Mouse (Mus musculus) gastrocnemius, postnatal 14 days (tissue): ENCODE data around the gene E330021D16Rik. TPM values are rescaled to one million over a fixed set of nuclear protein-coding genes. Genes with fewer than 3 reads are reported as not detected.

Source experiments
- DNase-seq: peaks from one replicate; pipeline ENCODE4 v3.0.0; 2021; ENCODE audit warnings: mixed read lengths
- intact Hi-C: fragments of 180-260 bp; cut with DNase I; formaldehyde crosslinking; loops from one replicate; pipeline ENCODE4 v1.15.1; 2025; ENCODE audit warnings: low total_unique reads
- total RNA-seq, 2 experiments: library from RNA; stranded (reverse); gene quantifications; 2 replicates each; pipeline ENCODE4 v1.2.3; 2021

The E330021D16Rik gene
- total RNA-seq, 2 experiments from 2014 or later, result not detected

DNA sequence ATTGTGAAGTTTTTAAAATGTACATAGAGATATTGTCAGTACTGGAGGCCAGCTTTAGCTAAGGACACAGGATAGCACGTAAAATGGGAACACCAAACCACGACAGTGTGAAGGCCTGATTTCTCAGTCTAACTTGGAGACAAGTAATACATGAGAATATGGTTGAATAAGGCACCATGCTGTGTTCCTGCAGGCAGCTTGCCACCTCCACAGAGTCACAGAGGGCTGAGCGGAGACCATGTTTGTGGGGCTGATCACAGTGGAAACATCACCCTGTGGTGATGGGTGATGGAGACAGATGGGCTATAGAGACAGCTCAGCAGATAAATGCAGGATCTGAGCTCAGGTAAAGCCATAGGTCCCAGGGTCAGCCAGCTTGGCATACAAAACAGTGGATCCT is 8.8 kb upstream of the E330021D16Rik start:
- no peak for DNase-seq
- intact Hi-C loops, result loop anchor here (5.0 to 10.0 kb wide), 4 partner anchors 38 to 298 kb away; no protein-coding TSS in a partner anchor

DNA sequence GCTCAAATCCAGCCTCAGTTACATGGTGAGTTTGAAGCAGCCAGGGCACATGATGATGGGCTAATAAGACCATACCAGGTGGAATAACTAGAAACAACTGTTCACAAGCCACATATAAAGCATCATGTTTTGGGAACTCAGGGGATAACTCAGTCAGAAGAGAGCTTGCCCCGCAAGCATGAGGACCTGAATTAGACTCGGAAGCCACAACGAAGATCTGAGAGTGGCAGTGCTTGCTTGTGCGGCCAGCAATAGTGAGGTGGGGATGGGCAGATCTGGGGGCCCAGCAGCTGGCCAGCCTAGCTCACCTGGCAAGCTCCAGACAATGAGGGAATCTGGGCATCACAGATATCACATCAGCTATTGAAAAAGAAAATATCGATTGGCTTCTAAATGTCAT is 7.8 kb upstream of the E330021D16Rik start:
- intact Hi-C loops, result loop anchor here (5.0 to 10.0 kb wide), 4 partner anchors 39 to 299 kb away; no protein-coding TSS in a partner anchor
- no peak for DNase-seq

DNA sequence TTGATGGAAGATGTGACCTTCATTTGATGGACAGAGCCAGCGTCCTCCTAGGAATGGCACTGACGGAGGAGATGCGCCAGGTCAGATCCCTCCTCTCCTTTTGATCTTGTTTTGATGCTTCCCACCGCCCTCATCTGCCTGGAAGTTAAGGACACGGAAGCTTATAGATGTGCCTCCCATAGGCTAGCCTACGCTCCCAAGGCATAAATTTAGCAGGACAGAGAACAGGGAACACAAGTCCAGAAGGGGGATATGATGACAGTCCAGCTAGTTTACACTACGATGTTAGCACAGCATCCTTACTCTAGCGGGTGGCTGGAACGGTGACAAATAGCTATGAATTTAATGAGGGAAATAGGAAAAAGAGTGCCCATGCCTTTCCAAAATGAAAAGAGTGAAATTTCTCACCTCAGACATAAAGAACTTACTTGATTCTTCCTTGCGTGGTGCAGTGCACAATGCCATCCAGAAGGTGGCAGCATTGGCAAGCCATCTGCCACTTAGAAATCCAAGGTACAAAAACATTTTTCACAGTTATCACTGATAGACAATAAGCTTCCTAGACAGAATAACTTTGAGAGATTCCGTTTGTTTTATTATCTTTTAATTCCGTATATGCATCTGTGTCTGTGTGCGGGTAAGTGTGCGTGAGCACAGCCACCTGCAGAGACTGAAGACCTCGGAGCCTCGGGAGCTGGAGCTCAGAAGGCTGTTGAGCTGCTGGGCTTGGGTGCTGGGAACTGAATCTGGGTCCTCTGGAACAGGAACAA is 6.9 kb upstream of the E330021D16Rik start:
- intact Hi-C loops, result loop anchor here (5.0 to 10.0 kb wide), 4 partner anchors 40 to 300 kb away; no protein-coding TSS in a partner anchor
- DNase-seq, result no peak

DNA sequence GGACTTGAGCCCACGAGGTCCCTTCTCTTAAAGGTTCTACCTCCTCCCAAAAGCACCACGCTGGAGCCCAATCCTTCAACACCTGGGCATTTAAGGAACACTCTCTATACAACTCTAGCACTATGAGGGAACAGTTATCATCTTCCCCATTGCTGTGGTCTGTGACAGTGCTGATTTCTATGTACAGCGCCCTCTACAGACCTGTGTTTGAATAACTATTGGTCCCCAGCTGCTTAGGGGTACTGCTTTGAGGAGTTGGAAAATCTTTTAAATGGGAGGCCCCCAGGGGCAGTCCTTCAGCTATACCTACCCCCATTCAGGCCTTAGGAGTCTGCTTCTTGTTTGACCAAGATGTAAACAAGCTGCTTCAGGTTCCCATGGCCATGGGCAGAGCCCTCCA is 5.7 kb upstream of the E330021D16Rik start:
- DNase-seq, result no peak
- intact Hi-C loops, result loop anchor here (5.0 to 10.0 kb wide), 4 partner anchors 41 to 301 kb away; no protein-coding TSS in a partner anchor

DNA sequence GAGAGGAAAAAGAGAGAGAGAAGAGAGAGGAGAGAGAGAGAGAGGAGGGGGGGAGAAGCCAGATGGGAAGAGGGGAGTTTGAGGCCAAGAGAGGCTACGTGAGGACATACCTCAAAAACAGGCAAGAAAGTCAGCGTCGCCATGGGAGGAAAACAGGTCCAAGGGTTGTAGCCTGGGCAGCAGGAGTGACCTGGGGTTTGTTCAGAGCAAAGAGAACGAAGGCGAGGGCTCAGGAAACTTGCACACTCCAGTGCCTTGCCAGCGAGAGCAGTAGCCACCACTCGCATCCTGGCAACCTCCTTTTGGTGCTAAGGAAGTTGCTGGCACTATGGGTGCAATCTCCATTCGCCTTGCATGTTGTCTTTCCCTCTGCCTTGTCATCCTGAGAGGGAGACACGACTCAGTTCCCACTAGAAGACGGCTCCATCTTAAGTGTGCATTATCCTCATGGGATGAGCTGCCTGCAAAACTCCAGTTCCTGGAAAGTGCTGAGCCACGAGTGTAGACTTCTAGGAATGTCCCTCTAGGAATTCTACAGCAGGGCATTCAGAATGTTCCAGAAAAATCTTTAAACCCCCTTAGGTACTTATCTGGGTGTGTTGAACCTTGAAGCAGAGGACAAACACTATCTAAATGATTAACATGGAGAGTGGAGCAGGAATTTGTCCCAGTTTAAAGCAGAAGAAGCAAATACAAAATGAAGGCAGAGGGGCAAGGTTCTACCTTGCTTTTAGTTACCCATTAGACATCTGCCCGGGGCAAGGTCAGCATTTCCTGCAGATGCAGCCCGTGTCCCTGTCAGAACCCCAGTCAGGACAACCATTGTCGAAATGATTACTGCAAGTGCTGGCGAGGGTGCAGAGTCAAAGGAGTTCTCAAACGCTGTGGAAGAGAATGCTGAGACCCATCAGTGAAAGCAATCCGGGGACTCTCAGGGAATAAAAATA is 3.8 kb upstream of the E330021D16Rik start:
- no peak for DNase-seq
- intact Hi-C loops, result no loop called here

DNA sequence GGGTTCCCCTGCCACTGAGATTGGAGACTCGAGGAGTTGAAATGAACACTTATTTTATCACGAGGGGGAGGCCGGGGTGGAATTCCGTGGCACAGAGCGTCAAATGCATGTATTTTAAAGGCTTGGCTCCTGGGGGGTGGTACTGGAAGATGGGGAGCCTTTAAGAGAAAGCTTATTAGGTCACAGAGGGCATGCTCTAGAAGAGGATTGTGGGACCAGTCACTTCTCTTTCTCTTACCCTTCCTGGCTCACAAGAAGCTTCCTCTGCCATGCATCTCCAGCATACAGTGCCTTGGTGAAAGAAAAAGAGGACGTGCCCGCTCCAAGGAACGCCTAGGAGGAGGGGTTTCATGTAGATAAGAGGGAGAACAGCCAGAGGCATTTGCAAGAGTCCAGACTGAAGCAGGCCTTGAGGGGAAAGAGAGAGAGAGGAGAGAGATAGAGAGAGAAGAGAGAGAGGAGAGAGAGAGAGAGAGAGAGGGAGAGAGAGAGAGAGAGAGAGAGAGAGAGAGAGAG is 3.0 kb upstream of the E330021D16Rik start:
- no peak for DNase-seq
- intact Hi-C loops, result no loop called here

DNA sequence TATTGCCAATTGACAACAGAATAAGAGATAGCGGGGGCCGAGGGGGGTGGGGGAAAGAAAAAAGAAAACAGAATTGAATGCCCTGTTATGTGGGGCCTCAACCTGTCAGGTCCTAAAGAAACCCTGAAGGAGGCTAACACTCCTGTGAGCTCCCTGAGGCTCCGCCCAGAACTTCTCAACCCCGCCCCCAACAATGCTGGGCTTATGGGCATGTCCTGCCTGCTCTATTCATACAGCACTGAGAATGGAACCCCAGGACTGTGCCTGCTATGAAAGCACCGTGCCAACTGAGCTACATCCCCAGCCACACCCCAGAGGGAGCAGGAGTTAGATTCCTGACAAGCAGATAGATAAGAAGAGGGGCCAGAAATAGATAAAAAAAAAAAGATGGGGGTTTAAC is 2.5 kb upstream of the E330021D16Rik start:
- intact Hi-C loops, result no loop called here
- no peak for DNase-seq

DNA sequence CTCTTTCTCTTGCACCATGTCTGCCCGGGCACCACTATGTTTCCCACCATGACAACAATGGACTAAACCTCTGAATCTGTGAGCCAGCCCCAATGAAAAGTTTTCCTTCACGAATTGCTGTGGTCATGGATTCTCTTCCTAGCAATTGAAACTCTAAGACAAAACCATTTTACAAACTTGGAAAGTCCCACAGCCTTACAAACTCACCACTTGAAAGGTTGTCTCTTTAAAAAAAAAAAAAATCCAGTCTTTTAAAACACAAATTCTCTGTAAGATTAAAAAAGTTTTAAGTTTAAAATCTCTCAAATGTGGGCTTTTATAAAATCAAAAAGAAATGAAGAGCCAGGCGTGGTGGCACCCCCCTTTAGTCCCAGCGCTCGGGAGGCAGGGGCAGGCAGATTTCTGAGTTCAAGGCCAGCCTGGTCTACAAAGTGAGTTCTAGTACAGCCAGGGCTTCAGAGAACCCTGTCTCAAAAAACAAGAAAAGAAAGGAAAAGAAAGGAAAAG is 1.5 kb downstream of the E330021D16Rik start:
- intact Hi-C loops, result no loop called here
- DNase-seq, result no peak

DNA sequence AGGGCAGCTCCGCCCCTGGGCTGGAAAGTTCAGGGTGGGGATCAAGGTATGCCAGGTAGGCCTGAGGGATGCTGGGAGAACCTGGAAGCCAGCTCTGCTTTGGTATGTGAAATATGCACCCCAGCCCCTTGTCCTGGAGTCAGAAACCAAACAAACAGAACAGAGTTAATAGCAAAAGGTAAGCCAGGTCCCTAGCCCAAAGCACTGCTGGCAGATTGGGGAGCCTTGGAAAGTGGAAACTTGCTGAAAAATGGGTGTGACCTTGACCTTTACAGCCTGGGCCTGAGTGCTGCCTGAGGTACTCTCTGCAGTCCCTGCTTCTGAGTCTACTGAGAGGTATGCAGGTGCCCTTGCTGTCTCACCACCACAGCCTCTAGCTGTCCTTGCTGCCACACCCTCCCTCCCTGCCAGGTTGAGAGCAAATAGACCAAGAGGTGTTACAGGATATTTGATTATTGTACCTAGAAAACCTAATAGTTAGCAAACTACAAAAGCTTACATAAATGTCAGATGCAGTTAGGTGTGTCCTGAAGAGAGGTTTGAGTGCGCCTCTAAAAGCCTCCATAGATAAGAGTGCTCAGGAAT is 7.7 kb downstream of the E330021D16Rik start:
- DNase-seq, result no peak
- intact Hi-C loops, result no loop called here

DNA sequence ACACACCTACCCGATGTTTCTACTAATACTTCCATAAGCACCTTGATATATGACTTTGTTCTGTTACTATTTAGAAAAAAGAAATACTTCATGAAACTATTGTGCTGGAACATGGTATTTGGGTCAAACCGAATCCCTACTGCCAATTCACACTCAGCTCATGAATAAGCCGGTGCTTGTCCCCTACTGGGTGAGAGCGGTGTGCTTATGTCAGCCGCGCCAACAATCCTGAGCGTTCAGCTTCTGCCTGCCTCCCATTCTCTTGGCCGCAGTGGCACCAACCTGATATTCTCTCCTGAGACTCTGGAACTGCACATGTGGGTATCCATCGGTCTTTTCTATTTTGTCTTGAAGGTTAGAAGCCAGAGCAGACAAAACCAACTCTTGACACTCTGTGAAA is 18.5 kb downstream of the E330021D16Rik start:
- no peak for DNase-seq
- intact Hi-C loops, result no loop called here

DNA sequence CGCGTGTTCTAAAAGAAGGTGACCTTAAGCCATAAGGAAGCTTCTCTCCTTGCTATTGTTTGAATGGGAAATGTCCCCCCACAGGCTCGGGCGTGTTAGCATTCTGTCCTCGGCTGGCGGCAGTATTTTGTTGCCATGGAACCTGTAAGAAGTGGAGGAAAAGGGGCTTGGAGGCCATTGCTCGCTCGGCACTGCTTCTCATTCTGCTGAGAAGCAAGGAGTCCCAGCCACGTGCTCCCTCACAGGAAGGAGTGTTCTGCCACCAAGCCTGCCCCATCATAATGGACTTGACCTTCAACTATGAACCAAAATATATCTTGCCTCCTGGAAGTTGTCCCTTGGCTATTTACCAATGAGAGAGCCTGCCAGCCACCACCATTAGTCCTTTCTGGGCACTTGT is 25.1 kb downstream of the E330021D16Rik start:
- intact Hi-C loops, result no loop called here
- no peak for DNase-seq

DNA sequence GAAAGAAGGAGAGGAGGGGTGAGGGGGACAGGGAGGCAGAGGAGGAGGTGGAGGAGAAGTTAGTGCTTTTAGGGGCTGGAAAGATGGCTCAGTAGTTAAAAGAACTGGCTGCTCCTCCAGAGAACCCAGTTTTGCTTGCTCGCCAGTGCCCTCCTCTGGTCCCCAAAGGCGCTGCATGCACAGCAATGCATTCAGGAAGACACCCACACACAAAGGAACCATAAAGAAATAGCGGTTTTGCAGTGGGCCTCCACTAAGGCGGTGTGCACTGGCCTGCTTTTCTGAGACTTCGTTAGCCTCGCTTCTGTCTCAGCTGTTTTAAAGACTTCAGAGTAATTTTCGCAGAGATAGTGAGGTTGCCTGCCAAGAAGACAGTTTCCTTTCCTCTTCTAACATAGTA is 30.1 kb downstream of the E330021D16Rik start:
- intact Hi-C loops, result no loop called here
- no peak for DNase-seq

DNA sequence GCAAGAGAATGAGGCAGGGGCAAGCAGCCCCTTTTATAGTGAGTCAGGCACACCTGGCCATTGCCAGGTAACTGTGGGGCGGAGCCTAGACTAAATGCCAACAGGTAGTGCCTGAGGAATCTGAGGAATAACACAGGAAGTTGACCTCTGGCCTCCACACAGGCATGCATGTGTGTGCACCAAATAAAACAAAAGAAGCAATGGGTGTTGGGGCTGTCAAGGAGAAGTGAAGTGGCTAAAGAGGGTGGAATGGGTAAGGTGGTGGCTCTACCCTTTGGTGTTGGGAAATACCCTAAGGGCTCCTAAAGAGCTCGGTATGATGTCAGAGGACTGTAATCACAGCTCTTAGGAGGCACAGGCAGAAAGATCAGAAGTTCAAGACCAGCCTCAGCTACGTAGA is 32.2 kb downstream of the E330021D16Rik start:
- DNase-seq, result no peak
- intact Hi-C loops, result no loop called here

DNA sequence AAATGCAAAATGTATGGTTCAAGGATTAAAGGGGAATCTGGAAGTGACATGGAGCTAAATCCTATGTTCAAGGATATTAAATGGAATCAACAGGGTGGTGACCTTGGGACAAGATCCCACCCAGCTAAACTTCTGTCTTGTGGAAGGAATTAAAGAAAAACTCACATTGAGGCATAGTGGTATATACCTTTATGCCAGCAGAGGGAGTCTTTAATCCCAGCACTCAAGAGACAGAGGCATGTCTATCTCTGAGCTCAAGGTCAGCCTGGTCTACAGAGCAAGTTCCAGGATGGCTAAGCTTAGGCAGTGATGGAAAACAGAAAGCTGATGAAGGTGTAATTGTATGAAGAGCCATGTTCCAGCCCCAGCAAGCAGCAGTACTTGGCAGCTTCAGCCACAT is 39.3 kb downstream of the E330021D16Rik start:
- intact Hi-C loops, result no loop called here
- DNase-seq, result no peak

DNA sequence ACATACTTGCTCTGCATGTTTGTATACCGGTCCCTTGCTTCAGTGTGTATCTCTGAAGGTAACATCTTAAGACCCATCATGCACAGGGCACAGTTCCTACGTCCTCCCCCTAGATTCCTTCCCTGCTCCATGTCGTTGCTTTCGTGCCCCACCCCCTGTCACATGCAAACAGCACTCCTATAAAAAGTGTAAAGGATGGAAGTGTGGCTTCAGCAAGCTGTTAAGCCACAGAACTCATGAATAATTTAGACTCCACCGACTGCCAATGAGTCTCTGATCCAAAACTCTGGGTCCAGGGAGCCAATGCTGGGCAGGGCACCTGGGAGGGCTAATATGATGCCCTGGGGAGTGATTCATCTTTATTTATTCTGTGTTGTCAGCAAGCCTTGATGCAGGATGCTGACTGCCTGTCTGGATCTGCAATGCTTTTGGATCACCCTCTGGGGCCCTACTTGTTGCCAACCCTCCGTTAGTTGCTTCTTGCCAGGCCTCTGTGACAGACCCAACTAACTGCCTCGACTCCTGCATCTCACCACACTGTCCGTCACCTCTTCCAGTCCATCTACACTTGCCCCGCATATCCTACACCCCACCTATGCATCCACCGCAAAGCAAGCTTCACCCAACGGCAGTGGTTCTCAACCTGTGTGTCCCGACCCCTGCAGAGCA is 50.8 kb downstream of the E330021D16Rik start:
- intact Hi-C loops, result no loop called here
- DNase-seq, result no peak

DNA sequence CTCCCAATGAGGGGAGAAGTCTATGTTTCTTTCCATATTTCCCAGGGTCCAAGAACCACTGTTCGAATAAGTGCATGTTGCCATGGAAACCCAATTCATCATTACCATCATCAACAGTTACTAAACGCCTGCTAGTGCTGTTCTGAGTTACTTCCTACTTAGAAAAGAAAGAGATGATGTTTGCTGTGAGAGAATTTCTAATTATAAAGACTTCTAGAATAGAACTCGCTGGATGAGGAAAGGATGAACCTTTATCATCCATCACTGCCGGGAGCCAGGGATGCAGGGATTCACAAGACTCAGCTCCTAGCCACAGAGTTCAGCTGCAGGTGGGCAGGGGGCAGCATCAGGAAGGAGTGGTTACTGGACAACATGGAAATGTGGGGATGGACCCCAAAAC is 51.4 kb downstream of the E330021D16Rik start:
- no peak for DNase-seq
- intact Hi-C loops, result no loop called here

DNA sequence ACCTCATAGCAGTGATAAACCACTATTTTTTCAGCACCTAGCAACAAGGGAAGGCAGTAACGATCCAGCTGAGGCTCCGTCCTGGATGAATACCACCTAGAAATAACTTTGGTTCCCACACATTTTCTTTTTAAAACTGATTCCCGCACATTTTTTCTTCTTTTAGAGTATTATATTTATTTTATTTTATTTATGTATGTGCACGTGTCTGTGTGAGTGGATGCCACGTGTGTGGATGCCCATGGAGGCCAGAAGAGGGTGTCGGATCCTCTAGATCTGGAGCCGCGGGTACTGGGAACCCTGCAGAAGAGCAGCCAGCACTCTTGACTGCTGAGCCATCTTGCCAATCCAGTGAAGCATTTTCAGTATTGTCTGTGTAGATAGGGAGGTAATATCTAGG is 52.1 kb downstream of the E330021D16Rik start:
- DNase-seq, result no peak
- intact Hi-C loops, result no loop called here

DNA sequence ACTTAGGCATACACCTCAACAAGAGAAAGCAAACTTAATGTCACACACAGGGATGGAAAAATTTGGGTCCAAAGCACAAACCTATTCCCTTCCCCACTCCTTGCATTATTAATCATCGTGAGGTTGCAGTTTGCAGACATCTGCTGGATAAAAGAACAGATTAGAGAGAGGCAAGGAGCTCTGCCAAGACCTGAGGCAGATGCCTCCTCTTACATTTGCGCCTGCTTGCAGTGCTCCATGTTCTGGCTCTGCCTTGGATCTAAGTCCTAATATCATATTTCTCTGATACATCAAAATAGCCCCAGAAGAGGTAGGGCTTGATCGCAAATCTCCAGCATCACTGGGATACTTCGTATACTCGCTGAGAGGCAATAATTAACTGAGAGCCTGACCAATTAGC is 56.9 kb downstream of the E330021D16Rik start:
- no peak for DNase-seq
- intact Hi-C loops, result no loop called here
